Mouse (Mus musculus) heart, embryonic 11.5 days (tissue): ENCODE measurements around the gene Fam187b. TPM values are rescaled to one million over a fixed set of nuclear protein-coding genes. Genes with fewer than 3 reads are reported as not detected.

ENCODE experiments used
- ATAC-seq: fragments of 200-750 bp; cut with Nextera tagmentation; replicated peaks from 2 replicates; pipeline ENCODE4 v1.8.0; 2017; ENCODE audit warnings: moderate library complexity; ENCODE audit not compliant: insufficient number of reproducible peaks, low FRiP score, low TSS enrichment
- H3K27ac ChIP-seq: fragments of 300-500 bp; sonication (generic); 2 replicates; pipeline ENCODE4 v1.5.1; 2014; ENCODE audit warnings: mild to moderate bottlenecking, low read depth, low read length
- H3K27me3 ChIP-seq: fragments of 300-500 bp; sonication (generic); 2 replicates; pipeline ENCODE4 v1.6.1; 2014; ENCODE audit warnings: mild to moderate bottlenecking, low read length, mixed read lengths; ENCODE audit not compliant: control insufficient read depth, insufficient read depth
- H3K36me3 ChIP-seq: fragments of 300-500 bp; sonication (generic); 2 replicates; pipeline ENCODE4 v1.6.1; 2014; ENCODE audit warnings: mild to moderate bottlenecking, low read length, moderate library complexity, mixed read lengths; ENCODE audit not compliant: control insufficient read depth, insufficient read depth
- H3K4me1 ChIP-seq: fragments of 300-500 bp; sonication (generic); 2 replicates; pipeline ENCODE4 v1.6.1; 2014; ENCODE audit warnings: low read length; ENCODE audit not compliant: control insufficient read depth, insufficient read depth
- H3K4me2 ChIP-seq: fragments of 300-500 bp; sonication (generic); 2 replicates; pipeline ENCODE4 v1.6.1; 2014; ENCODE audit warnings: mild to moderate bottlenecking, moderate library complexity
- H3K4me3 ChIP-seq: fragments of 300-500 bp; sonication (generic); 2 replicates; pipeline ENCODE4 v1.5.1; 2014; ENCODE audit warnings: low read depth, low read length
- H3K9ac ChIP-seq: fragments of 300-500 bp; sonication (generic); 2 replicates; pipeline ENCODE4 v1.6.1; 2014; ENCODE audit warnings: mild to moderate bottlenecking, low read depth, low read length, moderate library complexity
- H3K9me3 ChIP-seq: fragments of 300-500 bp; sonication (generic); replicated peaks from 2 replicates; pipeline ENCODE4 v1.6.1; 2016; ENCODE audit warnings: low read length; ENCODE audit not compliant: control insufficient read depth
- WGBS: fragments of 180-500 bp; shearing (Covaris S2); extraction: QIAGEN DNeasy Blood & Tissue Kit; methylation state at CpG from one replicate; pipeline ENCODE4 v1.1.7; 2014; ENCODE audit not compliant: insufficient replicate concordance; 5-methylcytosine and 5-hydroxymethylcytosine counted together
- polyA plus RNA-seq: library from polyadenylated mRNA; unstranded; fragments of >200 nt; fragmentation: Nextera tagmentation; extraction: Ambion mirVana; gene quantifications from 2 replicates; pipeline ENCODE4 v1.2.1, GENCODE M21; 2014

Gene Fam187b
- polyA plus RNA-seq, 1 experiment from 2014 or later = 0.89 TPM

GRCm38 (mm10) chr7:30965677-30966076 is 7.9 kb upstream of the Fam187b start:
- H3K9ac ChIP-seq = no peak overlapping the region
- 0 out of 2 replicates have a peak, but pooled peaks cover 3% of the 10 kb centered on the region for H3K4me1 ChIP-seq
- H3K9me3 ChIP-seq = no peaks in the 10 kb centered on the region
- no peak overlapping the region for H3K4me3 ChIP-seq
- no peak for ATAC-seq
- no peaks in the 10 kb centered on the region for H3K36me3 ChIP-seq
- no peak overlapping the region for H3K4me2 ChIP-seq
- WGBS = 87% methylated on average over 14 of the region's 14 CpGs
- no peak overlapping the region for H3K27ac ChIP-seq
- H3K27me3 ChIP-seq = no peaks in the 10 kb centered on the region

DNA sequence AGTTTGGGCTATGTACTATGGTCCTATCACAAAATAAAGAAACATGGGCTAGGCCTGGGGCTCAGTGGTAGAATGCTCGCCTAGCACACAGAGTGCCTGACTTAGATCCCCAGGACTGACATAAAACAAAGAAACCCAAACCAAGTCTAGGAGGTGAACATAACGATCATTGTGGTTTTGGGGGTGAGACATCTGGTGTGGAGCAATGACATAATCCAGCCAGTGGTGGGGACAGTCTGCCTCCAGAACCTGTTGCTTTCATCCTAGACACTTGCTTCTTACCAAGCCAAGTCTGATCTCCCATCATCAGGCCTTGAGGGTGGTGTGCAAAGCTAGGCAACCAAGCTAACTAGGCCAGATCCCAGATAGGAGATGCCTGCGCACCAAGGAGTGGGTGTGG is 6.9 kb upstream of the Fam187b start:
- Histone ChIP-seq H3K36me3 (no peaks in the 10 kb centered on the region), H3K9ac (no peak overlapping the region), H3K4me2 (no peak overlapping the region), H3K4me1 (0 out of 2 replicates have a peak, but pooled peaks cover 3% of the 10 kb centered on the region), H3K9me3 (no peaks in the 10 kb centered on the region), H3K27me3 (peaks cover under 1% of the 10 kb centered on the region; the same call in 1 of the 2 replicates), H3K27ac (no peak overlapping the region), H3K4me3 (no peak overlapping the region)
- no peak for ATAC-seq
- WGBS = 86% methylated on average over 3 of the region's 3 CpGs

- Histone ChIP-seq H3K36me3 (no peaks in the 10 kb centered on the region), H3K4me2 (no peak overlapping the region), H3K9ac (no peak overlapping the region), H3K4me3 (no peak overlapping the region), H3K9me3 (no peaks in the 10 kb centered on the region), H3K27me3 (peaks cover 17% of the 10 kb centered on the region), H3K4me1 (peaks cover 8% of the 10 kb centered on the region; the same call in 1 of the 2 replicates), H3K27ac (no peak overlapping the region)
- no peak for ATAC-seq
- 87% methylated on average over 8 of the region's 8 CpGs for WGBS
Observed at GRCm38 (mm10) chr7:30968611-30969010, 5.0 kb upstream of the Fam187b start.

DNA sequence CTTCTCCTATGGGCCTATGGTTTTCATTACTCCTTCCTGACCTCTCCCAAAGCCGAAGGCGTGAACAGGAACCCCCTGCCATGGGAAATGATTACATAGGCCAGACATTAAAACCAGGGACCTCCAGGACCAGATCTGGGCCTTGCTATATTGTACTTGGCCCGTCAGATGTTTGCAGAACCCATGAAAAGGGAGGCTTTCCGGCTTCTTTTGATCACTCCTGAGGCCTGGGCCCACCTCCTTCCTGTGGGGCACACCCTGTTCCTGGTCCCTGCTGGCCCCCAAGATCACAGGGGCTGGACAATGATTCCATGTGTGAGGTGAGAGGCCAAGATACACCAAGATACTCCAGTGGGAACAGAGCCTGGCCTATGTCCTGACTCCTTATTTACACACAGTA is 4.4 kb upstream of the Fam187b start:
- Histone ChIP-seq H3K4me1 (peaks cover 5% of the 10 kb centered on the region; the same call in 1 of the 2 replicates), H3K9ac (no peak overlapping the region), H3K27ac (no peak overlapping the region), H3K27me3 (peaks cover 18% of the 10 kb centered on the region), H3K4me2 (no peak overlapping the region), H3K4me3 (no peak overlapping the region), H3K36me3 (no peaks in the 10 kb centered on the region), H3K9me3 (no peaks in the 10 kb centered on the region)
- WGBS = 63% methylated on average over 4 of the region's 4 CpGs
- ATAC-seq = no peak

DNA sequence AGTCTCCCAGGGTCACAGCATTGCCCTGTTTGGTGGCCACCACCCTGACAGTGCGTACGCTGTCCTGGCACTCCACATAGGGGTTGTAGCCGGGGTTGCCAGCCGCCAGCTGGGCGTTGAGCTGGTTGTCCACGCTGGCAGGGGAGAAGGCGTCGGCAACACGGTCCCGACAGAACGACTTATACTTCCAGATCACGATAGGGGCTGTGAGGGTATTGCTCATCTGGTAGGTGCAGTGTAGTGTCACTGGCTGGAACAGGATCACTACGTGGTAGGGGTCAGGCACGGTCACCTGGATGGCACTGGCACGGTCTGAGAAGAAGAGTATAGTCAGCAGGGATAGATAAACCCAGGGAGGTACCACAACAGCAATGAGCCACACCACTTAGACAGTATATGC is 1.7 kb upstream of the Fam187b start:
- ATAC-seq = no peak
- Histone ChIP-seq H3K4me1 (peaks cover 5% of the 10 kb centered on the region; the same call in 1 of the 2 replicates), H3K27me3 (peaks cover 18% of the 10 kb centered on the region), H3K9ac (no peak overlapping the region), H3K36me3 (no peaks in the 10 kb centered on the region), H3K9me3 (no peaks in the 10 kb centered on the region), H3K4me2 (peak overlapping the region; percentile 70; the same call in 1 of the 2 replicates), H3K27ac (no peak overlapping the region), H3K4me3 (no peak overlapping the region)
- 87% methylated on average over 15 of the region's 15 CpGs for WGBS

DNA sequence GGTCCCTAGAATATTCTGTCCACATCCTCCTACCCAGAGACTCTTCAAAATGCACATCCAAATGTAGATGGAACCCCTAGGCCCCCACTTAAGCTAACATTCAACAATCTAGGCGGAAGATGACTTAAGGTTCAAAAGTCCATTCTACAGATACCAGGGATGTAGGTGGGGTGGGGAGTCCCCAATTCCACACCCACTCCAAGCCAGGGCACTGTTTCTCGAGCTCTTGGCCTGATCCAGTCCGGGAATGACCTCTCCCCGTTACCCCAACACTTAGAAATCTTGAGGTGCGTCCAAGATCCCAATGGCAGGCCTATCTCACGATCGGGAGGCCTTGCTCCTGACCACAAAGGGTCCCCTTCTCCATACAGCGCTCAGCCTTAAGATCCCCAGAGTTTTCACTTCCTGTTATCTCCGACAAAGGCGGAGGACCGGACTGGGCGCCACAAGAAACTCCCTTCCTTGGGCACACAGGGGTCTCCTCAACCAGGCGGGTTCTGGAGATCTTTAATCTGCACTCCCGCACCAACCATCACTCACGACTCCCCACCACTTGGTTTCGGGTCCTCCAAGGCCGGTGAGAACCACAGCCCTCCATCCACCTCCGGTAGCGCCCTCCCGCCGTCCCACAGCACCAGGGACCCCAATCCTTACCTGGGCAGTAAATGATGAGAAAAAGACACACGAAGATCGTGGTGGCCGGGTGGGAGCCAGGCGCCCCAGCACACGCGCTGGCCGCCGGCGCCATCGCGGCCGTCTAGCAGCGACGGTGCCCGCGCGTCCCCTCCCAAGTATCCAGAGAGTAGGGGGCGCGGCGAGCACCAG is 952 bp upstream of the Fam187b start:
- ATAC-seq = no peak
- 5% methylated on average over 34 of the region's 41 CpGs for WGBS
- Histone ChIP-seq H3K4me1 (peaks cover 5% of the 10 kb centered on the region; the same call in 1 of the 2 replicates), H3K27ac (no peak overlapping the region), H3K9me3 (no peaks in the 10 kb centered on the region), H3K36me3 (no peaks in the 10 kb centered on the region), H3K4me3 (peak overlapping the region; percentile 50), H3K27me3 (peaks cover 18% of the 10 kb centered on the region), H3K4me2 (peak overlapping the region; percentile 70), H3K9ac (peak overlapping the region; percentile 67)

DNA sequence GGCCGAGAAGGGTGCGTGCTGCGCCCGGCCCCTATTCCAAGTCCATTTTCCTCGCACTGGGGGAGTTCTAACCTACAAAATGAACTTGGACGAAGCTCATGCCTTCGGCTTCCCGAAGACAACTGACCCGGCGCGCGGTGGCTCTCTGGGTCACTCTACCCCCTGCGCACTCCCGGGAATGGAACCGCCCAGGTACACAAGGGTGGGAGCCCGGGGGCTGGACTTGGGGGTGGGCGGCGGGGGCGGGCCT is 414 bp upstream of the Fam187b start, which contains the start of gene Lsr:
TSS of gene Lsr (minus strand) at position 214 of the 250 bp plus-strand sequence.
- H3K9me3 ChIP-seq = no peaks in the 10 kb centered on the region
- WGBS = 0% methylated on average over 19 of the region's 19 CpGs
- H3K36me3 ChIP-seq = no peaks in the 10 kb centered on the region
- no peak within 1 kb of the TSS for H3K27ac ChIP-seq
- H3K4me3 ChIP-seq = peak within 1 kb of the TSS; percentile 50
- peak within 1 kb of the TSS; percentile 70 for H3K4me2 ChIP-seq
- H3K27me3 ChIP-seq = peaks cover 18% of the 10 kb centered on the region
- H3K4me1 ChIP-seq = peaks cover 5% of the 10 kb centered on the region; the same call in 1 of the 2 replicates
- no peak for ATAC-seq
- H3K9ac ChIP-seq = peak within 1 kb of the TSS; percentile 67

GRCm38 (mm10) chr7:30981703-30982102 is 8.1 kb downstream of the Fam187b start:
- no peak overlapping the region for H3K4me3 ChIP-seq
- H3K36me3 ChIP-seq = no peaks in the 10 kb centered on the region
- H3K27ac ChIP-seq = no peak overlapping the region
- H3K9ac ChIP-seq = no peak overlapping the region
- no peak overlapping the region for H3K4me2 ChIP-seq
- H3K27me3 ChIP-seq = no peaks in the 10 kb centered on the region
- no peaks in the 10 kb centered on the region for H3K4me1 ChIP-seq
- H3K9me3 ChIP-seq = no peaks in the 10 kb centered on the region; the same call in 1 of the 2 replicates
- ATAC-seq = no peak
- WGBS = 81% methylated on average over 4 of the region's 4 CpGs

GRCm38 (mm10) chr7:30985357-30985756 is 11.8 kb downstream of the Fam187b start:
- no peak for ATAC-seq
- WGBS = 83% methylated on average over 9 of the region's 9 CpGs
- Histone ChIP-seq H3K27me3 (no peaks in the 10 kb centered on the region), H3K4me1 (no peaks in the 10 kb centered on the region), H3K36me3 (no peaks in the 10 kb centered on the region), H3K9ac (no peak overlapping the region), H3K9me3 (no peaks in the 10 kb centered on the region; the same call in 1 of the 2 replicates), H3K4me3 (no peak overlapping the region), H3K4me2 (no peak overlapping the region), H3K27ac (no peak overlapping the region)
